ENCODE assay signal across 16 mouse cellular contexts in the genomic region with DNA sequence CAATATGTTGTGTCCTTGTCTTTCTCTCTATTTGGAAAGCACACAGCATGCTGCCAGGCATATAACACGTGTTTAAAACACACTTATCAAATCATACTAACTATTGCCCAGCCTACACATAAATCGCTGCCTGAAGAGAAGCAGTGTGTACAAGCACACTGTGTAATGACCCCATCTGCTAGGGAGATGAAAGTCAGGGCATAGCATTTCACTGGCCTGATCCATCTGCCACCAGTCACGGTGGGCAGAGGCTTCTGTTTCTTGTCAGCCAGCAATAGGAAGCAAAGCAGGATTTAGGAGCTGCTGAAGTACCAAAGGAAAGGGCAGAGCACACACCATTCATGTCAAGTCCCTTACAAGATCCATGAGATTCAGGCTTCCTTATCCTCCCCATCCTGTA.
A peak's percentile ranks its signal among the peaks of the same experiment; 100 is the strongest.
DNase-seq lines count a peak whose midpoint lies in the region; ATAC-seq lines count a peak whose summit lies in the region.
"Had no signal": no experiment of that assay in that cellular context is flagged by ENCODE, and none has a peak within 500 bp of the region (broad histone marks: within the 10 kb centered on the region; RNA-seq: fewer than 3 reads in every experiment).

No protein-coding gene starts in this region.

- no peaks in the 10 kb centered on the region for H3K27me3 ChIP-seq in kidney, embryonic 16.5 days (ENCODE audit: insufficient read depth, low read length)
- no peaks in the 10 kb centered on the region for H3K27me3 ChIP-seq in limb, embryonic 11.5 days (ENCODE audit: control insufficient read depth, insufficient read depth, low read length)
- H3K27me3 ChIP-seq: CH12.LX; limb, embryonic 12.5 days had no signal

- H3K4me1 ChIP-seq in kidney, embryonic 16.5 days (ENCODE audit: insufficient read depth, low read length) = no peaks in the 10 kb centered on the region
- 0 out of 2 replicates have a peak, but pooled peaks cover 4% of the 10 kb centered on the region for H3K4me1 ChIP-seq in limb, embryonic 11.5 days (ENCODE audit: control insufficient read depth, insufficient read depth, low read length)
- H3K4me1 ChIP-seq: limb, embryonic 12.5 days had no signal

- no peak overlapping the region for H3K9ac ChIP-seq in kidney, embryonic 16.5 days (replicated peaks; ENCODE audit: low read length)
- H3K9ac ChIP-seq in limb, embryonic 11.5 days (ENCODE audit: low read length) = no peak overlapping the region
- H3K9ac ChIP-seq: limb, embryonic 12.5 days; liver, embryonic 14.5 days had no signal

- no peak overlapping the region for H3K4me3 ChIP-seq in kidney, embryonic 16.5 days (ENCODE audit: low read length)
- no peak overlapping the region for H3K4me3 ChIP-seq in limb, embryonic 11.5 days (ENCODE audit: low read depth, low read length)
- H3K4me3 ChIP-seq: limb, embryonic 12.5 days had no signal

- 16% methylated on average over 3 of the region's 3 CpGs for WGBS in kidney, embryonic 16.5 days
- 10% methylated on average over 3 of the region's 3 CpGs for WGBS in limb, embryonic 11.5 days

- H3K36me3 ChIP-seq in kidney, embryonic 16.5 days (ENCODE audit: insufficient read depth, low read length) = no peaks in the 10 kb centered on the region
- no peaks in the 10 kb centered on the region for H3K36me3 ChIP-seq in limb, embryonic 11.5 days (ENCODE audit: control insufficient read depth, insufficient read depth, low read length)
- H3K36me3 ChIP-seq: limb, embryonic 12.5 days had no signal

- DNase-seq in cerebellum, postnatal 10 days = peak; percentile 66 to 67
- DNase-seq in kidney, postnatal 36 days = no peak
- peak; percentile 67 for DNase-seq in embryo, embryonic 10 days (ENCODE audit: low spot score)
- DNase-seq in limb, embryonic 11.5 days (ENCODE audit: low spot score) = peak; percentile 53
- no peak for DNase-seq in frontal cortex, postnatal 14 days (ENCODE audit: low spot score in 2 of 2)
- DNase-seq: kidney, adult 11 months; lung, postnatal 10 days; spleen, adult 18-20 months; thymus, postnatal 14 days had no signal

- no peak overlapping the region for H3K27ac ChIP-seq in kidney, embryonic 16.5 days (ENCODE audit: low read length)
- no peak overlapping the region for H3K27ac ChIP-seq in limb, embryonic 11.5 days (replicated peaks; ENCODE audit: low read depth, low read length)
- H3K27ac ChIP-seq: limb, embryonic 12.5 days; liver, embryonic 14.5 days had no signal

- H3K9me3 ChIP-seq in kidney, embryonic 16.5 days (ENCODE audit: low read length) = no peaks in the 10 kb centered on the region
- no peaks in the 10 kb centered on the region for H3K9me3 ChIP-seq in limb, embryonic 11.5 days (ENCODE audit: control insufficient read depth, low read length)
- H3K9me3 ChIP-seq: limb, embryonic 12.5 days had no signal

- no peak overlapping the region for H3K4me2 ChIP-seq in kidney, embryonic 16.5 days (replicated peaks; ENCODE audit: low read depth, low read length)
- no peak overlapping the region for H3K4me2 ChIP-seq in limb, embryonic 11.5 days (ENCODE audit: low read depth, severe bottlenecking)
- H3K4me2 ChIP-seq: limb, embryonic 12.5 days had no signal

- no peak for ATAC-seq in cerebellum, adult (ENCODE audit: insufficient number of reproducible peaks, low FRiP score, low TSS enrichment)
- peak; percentile 88 for ATAC-seq in kidney, embryonic 16.5 days (ENCODE audit: low FRiP score, low TSS enrichment)
- no peak for ATAC-seq in limb, embryonic 11.5 days (ENCODE audit: insufficient number of reproducible peaks, low FRiP score, low TSS enrichment, low read depth)
- no peak for ATAC-seq in erythroblast, adult 5-6 weeks (replicated peaks; ENCODE audit: low FRiP score, poor library complexity, severe bottlenecking)
- ATAC-seq: activated CD4-positive, CD25-positive, alpha-beta regulatory T cell, adult 4 months had no signal

Comparison
In these comparisons a context has a peak if more than half of its experiments do, and no peak if none do; other contexts are left out.
1. DNase-seq: peak in cerebellum, postnatal 10 days (2 of 2), embryo, embryonic 10 days (single experiment) and limb, embryonic 11.5 days (single experiment); none in kidney, postnatal 36 days (0 of 2) and frontal cortex, postnatal 14 days (0 of 2).